Mouse (Mus musculus): Measurements from ENCODE around the gene Il1f10. TPM values are rescaled to one million over a fixed set of nuclear protein-coding genes. Genes with fewer than 3 reads are reported as not detected.

Il1f10 gene
- polyA plus RNA-seq, 1 experiment from 2014 or later: not detected

DNA sequence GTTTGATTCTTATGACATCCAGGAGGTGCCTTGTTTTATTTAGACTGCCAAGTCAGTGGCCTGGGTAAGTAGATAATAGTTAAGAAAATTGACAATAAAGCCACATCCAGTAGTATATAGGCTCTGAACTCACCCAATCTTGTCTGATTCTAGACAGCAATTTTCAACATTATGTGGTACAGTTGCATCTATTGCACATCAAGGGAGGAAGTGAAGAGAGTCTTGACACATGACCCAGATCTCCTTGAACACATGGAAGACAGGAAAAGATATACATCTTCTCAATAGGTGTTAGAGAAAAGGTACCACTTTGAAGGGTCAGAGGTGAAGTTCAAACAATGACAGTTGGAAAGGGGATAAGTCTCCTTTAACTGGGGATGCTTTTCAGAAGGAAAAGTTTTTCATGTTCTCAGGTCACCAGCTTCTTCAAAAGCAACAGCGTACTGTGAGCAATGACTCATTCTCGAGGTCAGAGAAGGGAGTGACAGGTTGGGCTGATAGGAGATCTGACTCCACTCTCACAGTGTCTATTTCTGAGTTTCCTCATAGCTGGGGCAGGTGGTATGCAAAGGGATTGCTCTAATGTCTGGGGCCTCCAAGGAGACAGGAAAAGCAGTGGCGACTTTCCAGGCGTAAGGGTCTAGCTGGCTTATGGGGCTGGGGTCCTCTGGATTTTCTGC lies 27.1 kb downstream of the Il1f10 start:
- Histone ChIP-seq H3K4me2 (no peak overlapping the region), H3K36me3 (ENCODE audit: control insufficient read depth, insufficient read depth, low read length) (no peaks in the 10 kb centered on the region), H3K4me3 (ENCODE audit: low read depth, low read length) (no peak overlapping the region), H3K9me3 (ENCODE audit: control insufficient read depth, low read length) (no peaks in the 10 kb centered on the region), H3K27ac (ENCODE audit: low read depth, low read length) (no peak overlapping the region), H3K27me3 (ENCODE audit: control insufficient read depth, insufficient read depth, low read length) (no peaks in the 10 kb centered on the region), H3K4me1 (ENCODE audit: control insufficient read depth, insufficient read depth, low read length) (no peaks in the 10 kb centered on the region), H3K9ac (ENCODE audit: low read length) (no peak overlapping the region)
- ATAC-seq (ENCODE audit: low FRiP score): no peak
- no peak for DNase-seq (ENCODE audit: low spot score, missing footprints)
- 89% methylated on average over 4 of the region's 4 CpGs for WGBS

DNA sequence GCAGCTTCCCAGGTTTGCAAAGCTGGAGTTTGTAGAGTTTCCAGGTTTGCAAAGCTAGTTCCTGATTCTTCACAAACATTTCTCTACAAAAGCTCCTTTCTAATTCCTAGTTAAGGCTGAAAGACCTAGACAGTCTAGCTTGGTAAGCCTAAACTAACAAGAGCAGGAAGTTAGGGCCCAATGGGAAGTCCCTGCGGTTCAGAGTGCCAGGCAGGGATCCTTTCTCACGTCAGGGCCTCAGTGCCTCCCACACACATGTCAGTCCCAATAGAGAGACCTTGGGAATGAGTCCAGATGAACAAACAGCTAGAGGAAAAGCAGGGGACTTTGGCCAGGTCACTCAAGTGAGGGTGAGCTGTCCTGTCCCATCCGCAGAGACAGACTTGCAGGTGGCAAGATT lies 44.3 kb downstream of the Il1f10 start:
- no peaks in the 10 kb centered on the region for H3K36me3 ChIP-seq (ENCODE audit: control insufficient read depth, insufficient read depth, low read length)
- no peak overlapping the region for H3K9ac ChIP-seq (ENCODE audit: low read length)
- ATAC-seq (ENCODE audit: low FRiP score): no peak
- no peak overlapping the region for H3K4me3 ChIP-seq (ENCODE audit: low read depth, low read length)
- H3K9me3 ChIP-seq (ENCODE audit: control insufficient read depth, low read length): no peaks in the 10 kb centered on the region
- 67% methylated on average over 3 of the region's 3 CpGs for WGBS
- H3K27me3 ChIP-seq (ENCODE audit: control insufficient read depth, insufficient read depth, low read length): no peaks in the 10 kb centered on the region
- H3K27ac ChIP-seq (ENCODE audit: low read depth, low read length): no peak overlapping the region
- DNase-seq (ENCODE audit: low spot score, missing footprints): no peak
- no peak overlapping the region for H3K4me2 ChIP-seq
- no peaks in the 10 kb centered on the region for H3K4me1 ChIP-seq (ENCODE audit: control insufficient read depth, insufficient read depth, low read length)

- no peaks in the 10 kb centered on the region for H3K9me3 ChIP-seq (ENCODE audit: control insufficient read depth, low read length)
- ATAC-seq (ENCODE audit: low FRiP score) (no peak), DNase-seq (ENCODE audit: low spot score, missing footprints) (no peak)
- H3K9ac ChIP-seq (ENCODE audit: low read length): no peak within 1 kb of the TSS
- H3K4me1 ChIP-seq (ENCODE audit: control insufficient read depth, insufficient read depth, low read length): no peaks in the 10 kb centered on the region
- no peak within 1 kb of the TSS for H3K27ac ChIP-seq (ENCODE audit: low read depth, low read length)
- H3K4me2 ChIP-seq: no peak within 1 kb of the TSS
- H3K27me3 ChIP-seq (ENCODE audit: control insufficient read depth, insufficient read depth, low read length): no peaks in the 10 kb centered on the region
- H3K4me3 ChIP-seq (ENCODE audit: low read depth, low read length): no peak within 1 kb of the TSS
- H3K36me3 ChIP-seq (ENCODE audit: control insufficient read depth, insufficient read depth, low read length): no peaks in the 10 kb centered on the region
- 83% methylated on average over 2 of the region's 2 CpGs for WGBS
These were observed 45.5 kb downstream of the Il1f10 start, which contains the start of gene Il1rn for GRCm38 (mm10) chr2:24336545-24336944. Gene Il1rn (plus strand): TSS chr2:24336853.

- H3K36me3 ChIP-seq (ENCODE audit: control insufficient read depth, insufficient read depth, low read length): no peaks in the 10 kb centered on the region
- ATAC-seq (ENCODE audit: low FRiP score) (no peak), DNase-seq (ENCODE audit: low spot score, missing footprints) (no peak)
- WGBS: 69% methylated on average over 3 of the region's 3 CpGs
- no peak overlapping the region for H3K4me3 ChIP-seq (ENCODE audit: low read depth, low read length)
- no peaks in the 10 kb centered on the region for H3K9me3 ChIP-seq (ENCODE audit: control insufficient read depth, low read length)
- no peaks in the 10 kb centered on the region for H3K27me3 ChIP-seq (ENCODE audit: control insufficient read depth, insufficient read depth, low read length)
- H3K27ac ChIP-seq (ENCODE audit: low read depth, low read length): no peak overlapping the region
- no peak overlapping the region for H3K4me2 ChIP-seq
- no peak overlapping the region for H3K9ac ChIP-seq (ENCODE audit: low read length)
- H3K4me1 ChIP-seq (ENCODE audit: control insufficient read depth, insufficient read depth, low read length): no peaks in the 10 kb centered on the region
These were observed 50.4 kb downstream of the Il1f10 start for GRCm38 (mm10) chr2:24341395-24341885.

Other genes with a start within 250 kb of the Il1f10 start
- gene Hnmt, start 241.8 kb upstream of the Il1f10 start, polyA plus RNA-seq (2014; fragmentation: Nextera tagmentation; extraction: Ambion mirVana): 1.7 and 2.9 TPM in 2 replicates
- gene Tbpl2, start 194.6 kb upstream of the Il1f10 start, polyA plus RNA-seq (2014; fragmentation: Nextera tagmentation; extraction: Ambion mirVana): not detected in 2 replicates
- not detected in 2 replicates for gene Il1f8, start 138.0 kb upstream of the Il1f10 start, polyA plus RNA-seq (2014; fragmentation: Nextera tagmentation; extraction: Ambion mirVana)
- not detected in 2 replicates for gene Il1f9, start 104.7 kb upstream of the Il1f10 start, polyA plus RNA-seq (2014; fragmentation: Nextera tagmentation; extraction: Ambion mirVana)
- gene Il1f6, start 75.8 kb upstream of the Il1f10 start, polyA plus RNA-seq (2014; fragmentation: Nextera tagmentation; extraction: Ambion mirVana): not detected in 2 replicates
- gene Il1f5, start 14.2 kb upstream of the Il1f10 start, polyA plus RNA-seq (2014; fragmentation: Nextera tagmentation; extraction: Ambion mirVana): not detected in 2 replicates
- gene Il1rn, start 45.7 kb downstream of the Il1f10 start, polyA plus RNA-seq (2014; fragmentation: Nextera tagmentation; extraction: Ambion mirVana): 0.08 and 0.15 TPM in 2 replicates
- 0.36 TPM in 2 replicates for gene Psd4, start 76.4 kb downstream of the Il1f10 start, polyA plus RNA-seq (2014; fragmentation: Nextera tagmentation; extraction: Ambion mirVana)
- 3.1 and 3.4 TPM in 2 replicates for gene Pax8, start 184.4 kb downstream of the Il1f10 start, polyA plus RNA-seq (2014; fragmentation: Nextera tagmentation; extraction: Ambion mirVana)

Data from midbrain, embryonic 11.5 days (tissue).